Mouse (Mus musculus) intestine, embryonic 16.5 days (tissue): ENCODE data around the gene Tuba3a. TPM values are rescaled to one million over a fixed set of nuclear protein-coding genes. Genes with fewer than 3 reads are reported as not detected.
"Not testable (repeated sequence)": the region's sequence is repeated elsewhere in the genome, so short reads cannot be mapped to it uniquely, and the experiment has no call there.

ENCODE experiments used
- ATAC-seq: fragments of 200-750 bp; cut with Nextera tagmentation; 2 replicates; pipeline ENCODE4 v1.8.0; 2017; ENCODE audit warnings: moderate TSS enrichment, moderate library complexity
- H3K27ac ChIP-seq: fragments of 300-500 bp; sonication (generic); 2 replicates; pipeline ENCODE4 v1.5.1; 2014; ENCODE audit warnings: mild to moderate bottlenecking, low read length
- H3K27me3 ChIP-seq: fragments of 300-500 bp; sonication (generic); replicated peaks from 2 replicates; pipeline ENCODE4 v1.6.1; 2014; ENCODE audit warnings: low read length, control low read depth, mixed read lengths; ENCODE audit not compliant: control insufficient read depth, insufficient read depth
- H3K36me3 ChIP-seq: fragments of 300-500 bp; sonication (generic); 2 replicates; pipeline ENCODE4 v1.6.1; 2014; ENCODE audit warnings: low read length, control low read depth; ENCODE audit not compliant: control insufficient read depth, insufficient read depth
- H3K4me1 ChIP-seq: fragments of 300-500 bp; sonication (generic); 2 replicates; pipeline ENCODE4 v1.6.1; 2014; ENCODE audit warnings: low read length, control low read depth, mixed read lengths; ENCODE audit not compliant: control insufficient read depth, insufficient read depth
- H3K4me2 ChIP-seq: fragments of 300-500 bp; sonication (generic); 2 replicates; pipeline ENCODE4 v1.6.1; 2014; ENCODE audit warnings: low read depth, low read length, control low read depth
- H3K4me3 ChIP-seq: fragments of 300-500 bp; sonication (generic); 2 replicates; pipeline ENCODE4 v1.5.1; 2014; ENCODE audit warnings: mild to moderate bottlenecking, low read length
- H3K9ac ChIP-seq: fragments of 300-500 bp; sonication (generic); 2 replicates; pipeline ENCODE4 v1.6.1; 2014; ENCODE audit warnings: low read depth, low read length
- H3K9me3 ChIP-seq: fragments of 300-500 bp; sonication (generic); 2 replicates; pipeline ENCODE4 v1.6.1; 2016; ENCODE audit warnings: low read length, control low read depth; ENCODE audit not compliant: control insufficient read depth
- WGBS: fragments of 180-500 bp; shearing (Covaris S2); extraction: QIAGEN DNeasy Blood & Tissue Kit; methylation state at CpG from one replicate; pipeline ENCODE4 v1.1.7; 2014; 5-methylcytosine and 5-hydroxymethylcytosine counted together
- polyA plus RNA-seq: library from polyadenylated mRNA; unstranded; fragments of >200 nt; fragmentation: Nextera tagmentation; extraction: Ambion mirVana; gene quantifications from 2 replicates; pipeline ENCODE4 v1.2.1, GENCODE M21; 2015

The Tuba3a gene
- polyA plus RNA-seq, 1 experiment from 2014 or later, result 0.17 TPM

DNA sequence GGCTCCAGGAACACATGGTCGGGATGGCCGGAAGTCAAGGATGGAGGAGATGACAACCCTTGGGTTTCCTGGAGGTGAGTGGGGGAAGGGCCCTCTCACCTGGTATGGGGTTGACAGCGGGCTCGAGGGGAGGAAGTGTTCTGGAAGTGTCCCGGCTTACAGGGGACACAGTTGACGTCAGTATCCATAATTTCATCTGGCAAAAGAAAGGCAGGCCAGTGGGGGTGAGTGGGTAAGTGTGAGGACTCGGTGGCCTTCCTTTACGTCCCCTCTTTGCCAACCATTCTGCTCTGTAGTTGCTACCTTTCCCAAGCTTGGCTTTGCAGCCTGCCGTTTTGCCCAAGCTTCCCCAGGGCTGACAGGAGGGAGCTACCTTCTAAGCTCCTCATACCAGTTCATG lies 26.3 kb upstream of the Tuba3a start:
- H3K9me3 ChIP-seq, result no peaks in the 10 kb centered on the region
- no peaks in the 10 kb centered on the region for H3K27me3 ChIP-seq
- peak overlapping the region; percentile 88 for H3K9ac ChIP-seq
- peaks cover 14% of the 10 kb centered on the region for H3K36me3 ChIP-seq
- ATAC-seq, result no peak
- H3K4me3 ChIP-seq, result peak overlapping the region; percentile 64
- no peak overlapping the region for H3K27ac ChIP-seq
- 86% methylated on average over 9 of the region's 9 CpGs for WGBS
- H3K4me2 ChIP-seq, result peak overlapping the region; percentile 63
- peaks cover 27% of the 10 kb centered on the region for H3K4me1 ChIP-seq

DNA sequence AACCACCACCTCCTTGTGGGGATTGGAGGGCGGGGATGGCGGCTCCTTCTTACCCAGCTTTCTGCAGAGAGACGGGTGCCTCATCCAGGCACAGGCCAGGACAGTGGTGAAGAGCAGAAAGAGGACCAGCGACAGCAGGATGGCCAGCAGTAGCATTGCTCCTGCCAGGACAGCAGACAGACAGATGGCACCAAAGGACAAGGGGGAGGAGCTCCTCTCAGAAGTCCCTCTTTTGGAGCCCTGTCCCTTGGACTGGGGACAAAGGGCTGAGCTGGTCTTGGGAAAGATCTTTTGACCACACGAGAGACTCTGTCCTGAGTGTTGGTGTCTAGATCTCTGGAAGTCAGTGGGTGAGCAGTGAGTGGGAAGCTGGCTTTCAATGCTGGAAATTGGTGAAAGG lies 23.6 kb upstream of the Tuba3a start:
- H3K36me3 ChIP-seq, result peaks cover 27% of the 10 kb centered on the region

DNA sequence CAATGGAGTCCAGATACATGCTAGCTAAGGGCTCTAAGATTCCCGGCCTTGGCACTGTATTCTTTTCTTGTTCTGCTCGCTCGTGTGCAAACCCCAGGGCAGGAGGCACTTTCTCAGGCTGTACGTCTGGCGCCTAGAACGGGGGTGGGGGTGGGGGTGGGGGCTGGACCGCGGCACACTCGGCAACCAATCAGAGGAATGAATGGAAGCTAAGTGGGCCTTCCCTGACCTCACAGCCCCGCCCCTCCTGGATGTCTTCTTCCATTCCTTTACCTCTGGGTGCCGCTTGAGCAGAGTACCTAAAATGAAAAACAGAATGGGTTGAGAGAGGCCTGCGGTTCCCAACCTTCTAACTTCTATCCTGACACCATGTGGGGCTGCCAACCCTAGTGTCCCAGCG lies 23.1 kb upstream of the Tuba3a start:
- H3K27me3 ChIP-seq, result no peaks in the 10 kb centered on the region
- no peaks in the 10 kb centered on the region for H3K9me3 ChIP-seq
- H3K27ac ChIP-seq, result no peak overlapping the region
- no peak for ATAC-seq
- 25% methylated on average over 13 of the region's 13 CpGs for WGBS
- peaks cover 18% of the 10 kb centered on the region for H3K4me1 ChIP-seq
- no peak overlapping the region for H3K4me2 ChIP-seq
- no peak overlapping the region for H3K4me3 ChIP-seq
- H3K36me3 ChIP-seq, result peaks cover 27% of the 10 kb centered on the region
- no peak overlapping the region for H3K9ac ChIP-seq

More for the DNA sequence above, 23.6 kb upstream of the Tuba3a start:
- WGBS, result 53% methylated on average over 5 of the region's 5 CpGs
- H3K4me3 ChIP-seq, result no peak overlapping the region
- H3K9me3 ChIP-seq, result no peaks in the 10 kb centered on the region
- no peaks in the 10 kb centered on the region for H3K27me3 ChIP-seq
- no peak for ATAC-seq
- peaks cover 23% of the 10 kb centered on the region for H3K4me1 ChIP-seq
- H3K27ac ChIP-seq, result no peak overlapping the region
- no peak overlapping the region for H3K9ac ChIP-seq
- no peak overlapping the region for H3K4me2 ChIP-seq

DNA sequence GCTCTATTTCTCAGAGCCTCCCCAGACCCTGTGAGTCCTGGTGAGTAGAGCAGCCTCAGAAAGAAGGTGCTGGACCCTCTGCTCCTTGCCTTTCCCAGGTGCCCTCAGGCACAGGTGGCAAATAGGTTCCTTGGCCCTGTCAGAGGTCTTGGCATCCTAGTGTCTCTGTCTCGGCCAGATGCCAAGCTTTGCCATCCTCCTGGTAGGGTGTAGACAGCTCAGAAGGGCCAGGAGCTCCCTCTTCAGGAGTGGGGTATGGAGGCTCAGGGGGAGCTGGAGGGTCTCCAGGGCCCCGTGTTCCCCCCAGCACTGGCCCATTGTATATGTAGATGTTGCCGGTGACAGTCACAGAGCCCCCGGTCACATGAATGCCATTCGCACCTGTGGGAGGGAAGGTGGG lies 21.2 kb upstream of the Tuba3a start:
- ATAC-seq, result no peak
- Histone ChIP-seq H3K4me3 (no peak overlapping the region), H3K27ac (no peak overlapping the region), H3K27me3 (no peaks in the 10 kb centered on the region), H3K36me3 (peaks cover 25% of the 10 kb centered on the region), H3K4me2 (no peak overlapping the region), H3K9ac (no peak overlapping the region), H3K9me3 (no peaks in the 10 kb centered on the region), H3K4me1 (peaks cover 10% of the 10 kb centered on the region)
- WGBS, result 92% methylated on average over 5 of the region's 5 CpGs

DNA sequence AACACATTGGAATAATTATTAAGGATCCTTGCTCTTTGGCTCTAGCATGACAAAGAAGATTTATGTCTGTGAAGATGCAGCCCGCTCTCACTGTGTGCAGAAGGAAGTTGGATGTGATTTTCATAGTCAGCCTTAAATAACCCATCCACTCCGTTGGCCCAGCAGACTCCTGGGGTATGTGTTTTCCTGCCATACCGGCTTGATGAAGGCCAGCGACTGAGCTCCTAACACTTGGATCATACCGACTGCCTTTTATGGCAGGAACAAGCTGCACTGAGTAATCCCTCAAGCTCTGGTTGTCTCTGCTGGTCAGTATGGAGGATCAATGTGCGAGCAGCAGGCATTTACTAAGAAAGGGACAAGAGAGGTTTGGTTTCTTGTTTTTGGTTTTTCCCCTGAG lies 19.6 kb upstream of the Tuba3a start:
- Histone ChIP-seq H3K27ac (0 out of 2 replicates have a peak overlapping the region, but pooled peaks have one; percentile 10), H3K9me3 (no peaks in the 10 kb centered on the region), H3K4me3 (no peak overlapping the region), H3K4me2 (no peak overlapping the region), H3K27me3 (no peaks in the 10 kb centered on the region), H3K36me3 (peaks cover 20% of the 10 kb centered on the region), H3K9ac (no peak overlapping the region), H3K4me1 (no peaks in the 10 kb centered on the region)
- no peak for ATAC-seq
- WGBS, result 64% methylated on average over 6 of the region's 6 CpGs

DNA sequence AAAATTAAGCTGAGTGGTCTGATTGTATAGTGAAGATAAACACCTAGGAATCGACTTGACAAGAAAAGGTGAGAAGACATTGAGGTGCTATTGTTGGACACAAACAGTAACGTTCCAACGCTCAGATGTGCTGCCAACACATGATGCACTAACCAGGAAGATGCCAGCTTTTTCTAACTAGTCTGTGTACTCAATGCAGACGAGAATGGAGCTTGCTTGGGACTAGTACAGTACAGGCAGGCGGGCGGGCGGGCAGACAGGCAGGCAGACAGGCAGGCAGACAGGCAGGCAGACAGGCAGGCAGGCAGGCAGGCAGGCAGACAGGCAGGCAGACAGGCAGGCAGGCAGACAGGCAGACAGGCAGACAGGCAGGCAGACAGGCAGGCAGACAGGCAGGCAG lies 18.6 kb upstream of the Tuba3a start:
- H3K27me3 ChIP-seq, H3K4me1 ChIP-seq, H3K9ac ChIP-seq, H3K9me3 ChIP-seq, H3K4me3 ChIP-seq, H3K27ac ChIP-seq, H3K4me2 ChIP-seq, ATAC-seq: not testable (repeated sequence)
- WGBS, result 90% methylated on average over 7 of the region's 7 CpGs
- H3K36me3 ChIP-seq, result peaks cover 20% of the 10 kb centered on the region

DNA sequence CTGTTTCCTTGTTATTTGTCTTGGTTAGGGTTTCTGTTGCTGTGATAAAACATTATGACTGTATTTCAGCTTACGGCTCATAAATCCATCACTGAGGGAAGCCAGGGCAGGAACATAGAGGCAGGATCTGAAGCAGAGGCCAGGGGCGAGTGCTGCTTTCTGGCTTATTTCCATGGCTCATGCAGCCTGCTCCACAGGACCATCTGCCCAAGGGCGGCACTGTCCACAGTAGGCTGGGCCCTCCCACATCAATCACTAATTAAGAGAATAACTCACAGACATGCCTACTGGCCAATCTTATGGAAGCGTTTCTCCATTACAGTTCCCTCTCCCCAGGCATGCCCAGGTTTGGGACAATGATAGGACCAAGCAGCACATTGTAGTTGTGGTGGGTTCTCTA lies 17.4 kb upstream of the Tuba3a start:
- Histone ChIP-seq H3K9me3 (peaks cover 4% of the 10 kb centered on the region), H3K27ac (no peak overlapping the region), H3K27me3 (no peaks in the 10 kb centered on the region), H3K4me1 (no peaks in the 10 kb centered on the region), H3K4me3 (no peak overlapping the region), H3K9ac (no peak overlapping the region), H3K36me3 (peaks cover 14% of the 10 kb centered on the region), H3K4me2 (no peak overlapping the region)
- WGBS, result 77% methylated on average over 4 of the region's 4 CpGs
- no peak for ATAC-seq

DNA sequence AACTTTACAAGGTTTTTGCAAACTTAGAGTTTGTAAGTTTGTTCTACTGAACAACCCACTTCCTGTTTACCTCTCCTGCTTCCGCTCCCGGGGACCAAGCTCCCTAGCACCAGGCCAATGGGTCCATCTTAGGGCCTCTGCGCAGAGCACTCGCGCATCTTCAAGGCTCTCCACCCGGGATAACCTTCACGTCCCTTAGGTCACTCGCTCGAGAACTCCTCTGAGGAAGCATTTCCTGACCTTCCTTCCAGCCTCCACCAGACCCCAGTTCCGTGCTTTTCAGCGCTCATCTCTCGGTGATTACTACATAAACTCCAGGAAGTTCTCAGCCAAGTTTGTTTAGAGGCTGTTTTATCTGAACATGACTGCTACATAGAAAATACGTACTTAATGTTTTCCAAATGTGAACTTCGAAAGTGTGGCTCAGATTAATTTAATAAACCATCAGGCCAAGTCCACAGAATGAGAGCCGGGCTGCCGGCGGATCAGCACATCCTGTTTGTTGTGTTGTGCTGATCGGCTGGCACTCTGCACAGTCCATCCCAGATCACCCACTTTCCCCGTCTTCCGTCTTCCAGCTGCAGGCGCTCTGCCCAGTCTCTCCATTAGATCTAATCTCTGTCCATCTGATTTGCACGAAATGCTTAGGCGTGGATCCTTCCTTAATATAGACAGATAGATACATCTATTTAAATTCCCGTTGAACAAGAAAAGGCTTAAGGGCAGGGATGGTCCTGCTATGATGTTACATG lies 16.6 kb upstream of the Tuba3a start:
- H3K4me3 ChIP-seq, result no peak overlapping the region
- H3K36me3 ChIP-seq, result peaks cover 14% of the 10 kb centered on the region
- H3K4me1 ChIP-seq, result no peaks in the 10 kb centered on the region
- no peak for ATAC-seq
- H3K9ac ChIP-seq, result no peak overlapping the region
- peak overlapping the region; percentile 50; the same call in 1 of the 2 replicates for H3K27ac ChIP-seq
- H3K9me3 ChIP-seq, result peaks cover 4% of the 10 kb centered on the region
- no peaks in the 10 kb centered on the region for H3K27me3 ChIP-seq
- no peak overlapping the region for H3K4me2 ChIP-seq
- WGBS, result 78% methylated on average over 24 of the region's 24 CpGs

DNA sequence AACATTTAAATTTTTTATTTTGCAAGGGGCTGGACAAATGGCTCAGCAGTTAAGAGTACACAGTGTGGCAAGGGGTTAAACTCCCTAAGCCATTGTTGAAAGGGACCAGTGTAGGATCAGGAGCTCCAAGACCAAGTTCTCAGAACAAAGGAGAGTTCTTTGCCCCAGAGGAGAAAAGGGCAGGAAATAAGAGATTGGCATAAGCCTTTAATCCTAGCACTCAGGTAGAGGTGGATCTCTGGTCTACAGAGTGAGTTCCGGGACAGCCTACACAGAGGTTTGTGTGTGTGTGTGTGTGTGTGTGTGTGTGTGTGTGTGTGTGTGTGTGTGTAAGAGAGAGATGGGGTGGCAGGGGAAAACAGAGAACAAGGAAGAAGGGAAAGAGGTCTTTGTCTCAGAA lies 15.1 kb upstream of the Tuba3a start:
- Histone ChIP-seq H3K36me3 (0 out of 2 replicates have a peak, but pooled peaks cover under 1% of the 10 kb centered on the region), H3K4me3 (no peak overlapping the region), H3K9ac (no peak overlapping the region), H3K27me3 (no peaks in the 10 kb centered on the region), H3K4me1 (peaks cover 2% of the 10 kb centered on the region; the same call in 1 of the 2 replicates), H3K27ac (no peak overlapping the region), H3K4me2 (no peak overlapping the region), H3K9me3 (peaks cover 4% of the 10 kb centered on the region)
- WGBS, result 59% methylated on average over 1 of the region's 1 CpGs
- 0 out of 2 replicates have a peak, but pooled peaks have one; percentile 10 for ATAC-seq
